Mouse (Mus musculus) cerebellum, adult (tissue): ENCODE measurements at regions not wholly inside any gene's neighbourhood (a gene's known extent, or its start where the extent isn't known, plus 50 kb on each side); places are given as distances from the start of the nearest gene placed in this dataset.
"Not testable (repeated sequence)": the region's sequence is repeated elsewhere in the genome, so short reads cannot be mapped to it uniquely, and the experiment has no call there.

Experiments used
- ATAC-seq: cut with Nextera tagmentation; 2 replicates; pipeline ENCODE4 v1.9.2; 2017; ENCODE audit warnings: mild to moderate bottlenecking, moderate library complexity, mixed read lengths; ENCODE audit not compliant: insufficient number of reproducible peaks, low FRiP score, low TSS enrichment

- no peak for ATAC-seq
Observed at GRCm38 (mm10) chr1:105900158-105900557, 90.0 kb upstream of the Zcchc2 start.

GRCm38 (mm10) chr1:105900920-105901319, 89.3 kb upstream of the Zcchc2 start:
- ATAC-seq, result no peak

- no peak for ATAC-seq
Observed at GRCm38 (mm10) chr1:105903286-105904115, 86.7 kb upstream of the Zcchc2 start.

- no peak for ATAC-seq
Observed at GRCm38 (mm10) chr1:105904737-105905136, 85.5 kb upstream of the Zcchc2 start.

GRCm38 (mm10) chr1:105905785-105906426, 84.3 kb upstream of the Zcchc2 start:
- ATAC-seq, result peak; percentile 34

GRCm38 (mm10) chr1:105906427-105906798, 83.8 kb upstream of the Zcchc2 start:
- peak; percentile 69 for ATAC-seq

- ATAC-seq, result peak; percentile 53
Observed at GRCm38 (mm10) chr1:105908029-105908876, 82.0 kb upstream of the Zcchc2 start.

GRCm38 (mm10) chr1:105909121-105909520, 81.1 kb upstream of the Zcchc2 start:
- no peak for ATAC-seq

GRCm38 (mm10) chr1:105911714-105912113, 78.5 kb upstream of the Zcchc2 start:
- no peak for ATAC-seq

GRCm38 (mm10) chr1:105921842-105922241, 68.4 kb upstream of the Zcchc2 start:
- ATAC-seq, result no peak

GRCm38 (mm10) chr1:105922586-105922985, 67.6 kb upstream of the Zcchc2 start:
- no peak for ATAC-seq

- no peak for ATAC-seq
Observed at GRCm38 (mm10) chr1:105923001-105923400, 67.2 kb upstream of the Zcchc2 start.

- ATAC-seq, result no peak
Observed at GRCm38 (mm10) chr1:105925617-105926370, 64.4 kb upstream of the Zcchc2 start.

GRCm38 (mm10) chr1:105926871-105927270, 63.3 kb upstream of the Zcchc2 start:
- ATAC-seq, result no peak

GRCm38 (mm10) chr1:105930841-105931240, 59.4 kb upstream of the Zcchc2 start:
- no peak for ATAC-seq

- ATAC-seq, result not testable (repeated sequence)
Observed at GRCm38 (mm10) chr1:105934171-105934570, 56.0 kb upstream of the Zcchc2 start.
